10 mouse cellular contexts compared by ENCODE assay signal in genomic region chr11:75415096-75415495, GRCm38 (mm10). TPM values are rescaled to one million over a fixed set of nuclear protein-coding genes. Genes with fewer than 3 reads are reported as not detected.
DNase-seq lines count a peak whose midpoint lies in the region; ATAC-seq lines count a peak whose summit lies in the region.
"Had no signal": no experiment of that assay in that cellular context is flagged by ENCODE, and none has a peak within 500 bp of the region (broad histone marks: within the 10 kb centered on the region; RNA-seq: fewer than 3 reads in every experiment).

No protein-coding gene starts in this region.

- peak; percentile 15; the same call in 1 of the 2 replicates for ATAC-seq in megakaryocyte-erythroid progenitor cell, adult 5-6 weeks (replicated peaks; ENCODE audit: low FRiP score, low TSS enrichment, poor library complexity, severe bottlenecking)
- ATAC-seq: Patski had no signal

- peak; percentile 30 to 35 for DNase-seq in layer of hippocampus, postnatal 10 days (ENCODE audit: low spot score in 2 of 2)
- no peak for DNase-seq in layer of hippocampus, adult 9-10 months (ENCODE audit: low spot score)
- peak; percentile 91 for DNase-seq in 416B (ENCODE audit: low read depth)
- peak; percentile 93 for DNase-seq in Muller cell, postnatal 12 days (ENCODE audit: inconsistent ontology term)
- DNase-seq in cerebellum, postnatal 25 days, result no peak
- no peak for DNase-seq in embryo, embryonic 9.5 days (ENCODE audit: extremely low spot score)
- no peak for DNase-seq in ovary, adult 18-20 months (ENCODE audit: low spot score)

RNA-seq across cellular contexts. Expression of gene Serpinf1, which starts 7.4 kb away (rescaled TPM):
- 10 to 100 TPM; 30.8 to 38.9 TPM for total RNA-seq in layer of hippocampus, postnatal 10 days (2021)
- total RNA-seq in megakaryocyte-erythroid progenitor cell, adult 5-6 weeks (2014; fragmentation: Nextera tagmentation), result 0.59 TPM in 1 of 2 replicates, not detected in the other
- 0.47 and 6.4 TPM in 2 replicates for total RNA-seq in megakaryocyte-erythroid progenitor cell, adult 5-6 weeks (2017)

RNA-seq across cellular contexts. Expression of gene Serpinf2, which starts 24.3 kb away (rescaled TPM):
- under 1 TPM; 0.49 to 0.64 TPM for total RNA-seq in layer of hippocampus, postnatal 10 days (2021)
- 1.3 TPM in 1 of 2 replicates, not detected in the other for total RNA-seq in megakaryocyte-erythroid progenitor cell, adult 5-6 weeks (2014; fragmentation: Nextera tagmentation)
- total RNA-seq in megakaryocyte-erythroid progenitor cell, adult 5-6 weeks (2017), result not detected in 2 replicates
- total RNA-seq: heart, adult 2 months had no signal

RNA-seq across cellular contexts. Expression of gene Wdr81, which starts 39.4 kb away (rescaled TPM):
- total RNA-seq in layer of hippocampus, postnatal 10 days (2021), result 10 to 100 TPM; 18.7 to 18.9 TPM
- total RNA-seq in megakaryocyte-erythroid progenitor cell, adult 5-6 weeks (2014; fragmentation: Nextera tagmentation), result 24.6 and 32.2 TPM in 2 replicates
- 7.1 and 23.4 TPM in 2 replicates for total RNA-seq in megakaryocyte-erythroid progenitor cell, adult 5-6 weeks (2017)

RNA-seq across cellular contexts. Expression of gene Tlcd2, which starts 46.4 kb away (rescaled TPM):
- under 1 TPM; 0.31 to 0.73 TPM for total RNA-seq in layer of hippocampus, postnatal 10 days (2021)
- total RNA-seq in megakaryocyte-erythroid progenitor cell, adult 5-6 weeks (2014; fragmentation: Nextera tagmentation), result 13.8 and 19.9 TPM in 2 replicates
- 9.5 and 14.7 TPM in 2 replicates for total RNA-seq in megakaryocyte-erythroid progenitor cell, adult 5-6 weeks (2017)

Comparison
In these comparisons a context has a peak if more than half of its experiments do, and no peak if none do; other contexts are left out.
1. DNase-seq: peak in layer of hippocampus, postnatal 10 days (2 of 2), 416B (single experiment) and Muller cell, postnatal 12 days (single experiment); none in layer of hippocampus, adult 9-10 months (single experiment), cerebellum, postnatal 25 days (0 of 2), embryo, embryonic 9.5 days (single experiment) and ovary, adult 18-20 months (single experiment).
2. RNA of gene Serpinf1, which starts 7.4 kb away (total RNA-seq): 30.8 to 38.9 TPM in layer of hippocampus, postnatal 10 days; 0.47 to 6.4 TPM in megakaryocyte-erythroid progenitor cell, adult 5-6 weeks; every median in the first group is over 4 times any median in the second.